Mouse (Mus musculus) G1E (cell line): ENCODE measurements at regions not wholly inside any gene's neighbourhood (a gene's known extent, or its start where the extent isn't known, plus 50 kb on each side); places are given as distances from the start of the nearest gene placed in this dataset.

Experiments used
- CTCF ChIP-seq: IDR thresholded peaks from 2 replicates; pipeline ENCODE4 v1.5.1; 2012; ENCODE audit warnings: low read depth, low read length, inconsistent platforms, mixed read lengths
- GATA1 ChIP-seq: IDR thresholded peaks from 2 replicates; pipeline ENCODE4 v1.6.1; 2012; ENCODE audit warnings: borderline replicate concordance, low read length, inconsistent platforms, mixed read lengths
- POLR2AphosphoS5 ChIP-seq: IDR thresholded peaks from 2 replicates; pipeline ENCODE4 v1.6.1; 2012; ENCODE audit warnings: low read depth, low read length, inconsistent platforms; ENCODE audit not compliant: insufficient replicate concordance
- TAL1 ChIP-seq: conservative IDR thresholded peaks from 2 replicates; pipeline ENCODE4 v1.6.1; 2012; ENCODE audit warnings: low read depth, low read length, inconsistent platforms, mixed read lengths

GRCm38 (mm10) chr3:21833111-21833510, 243.3 kb upstream of the Tbl1xr1 start:
- TF ChIP-seq CTCF (no peak), POLR2AphosphoS5 (no peak), GATA1 (no peak), TAL1 (no peak)
